Mouse (Mus musculus) layer of hippocampus, postnatal 14 days (tissue): ENCODE measurements at regions not wholly inside any gene's neighbourhood (a gene's known extent, or its start where the extent isn't known, plus 50 kb on each side); places are given as distances from the start of the nearest gene placed in this dataset.
"Not testable (repeated sequence)": the region's sequence is repeated elsewhere in the genome, so short reads cannot be mapped to it uniquely, and the experiment has no call there.

Experiments
- DNase-seq, 2 experiments: peaks; one replicate each; pipeline ENCODE4 v3.0.0; 2021 to 2022; ENCODE audit warnings: low spot score in 2 of 2, mixed read lengths in 1 of 2

- DNase-seq: no peak
Observed at GRCm38 (mm10) chr7:52170176-52170921, 154.8 kb upstream of the 1700015G11Rik start.

DNA sequence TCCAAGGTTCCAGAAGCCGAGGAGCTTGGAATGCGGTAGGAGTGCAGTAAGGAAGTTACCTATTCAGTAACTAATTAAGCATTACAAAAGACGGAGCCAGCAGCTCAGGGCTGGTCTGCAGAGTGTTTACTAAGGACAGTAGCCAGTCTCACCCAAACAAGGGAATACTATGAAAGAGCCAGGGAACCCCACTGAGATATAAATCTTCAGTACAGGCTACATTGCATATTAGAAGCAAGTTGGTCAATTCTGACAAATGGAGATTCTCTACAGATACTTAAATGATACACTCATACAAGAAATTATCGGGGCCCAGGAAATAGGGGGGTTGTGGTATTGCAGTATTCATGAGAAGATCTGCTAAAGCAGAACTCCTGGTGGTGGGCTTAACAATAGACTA, 148.5 kb upstream of the 1700015G11Rik start:
- DNase-seq: not testable (repeated sequence)

GRCm38 (mm10) chr7:52159410-52159809, 143.9 kb upstream of the 1700015G11Rik start:
- no peak for DNase-seq

DNA sequence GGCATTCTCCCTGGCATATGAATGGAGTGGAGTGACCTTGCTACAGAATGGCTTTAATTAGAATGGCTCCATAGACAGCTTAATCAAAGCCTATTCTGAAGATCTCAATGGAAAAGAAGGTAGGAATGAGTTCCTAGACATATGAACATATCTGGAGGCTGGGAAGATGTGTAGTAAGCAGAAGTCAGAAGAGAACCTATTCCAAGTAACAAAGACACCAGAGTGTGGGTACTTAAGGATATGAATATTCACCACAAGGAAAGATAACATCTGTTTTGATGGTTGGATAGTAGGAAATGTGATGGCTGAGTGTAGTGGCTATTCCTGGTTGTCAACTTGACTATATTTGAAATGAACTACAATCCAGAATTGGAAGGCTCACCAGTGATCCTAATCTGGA, 142.2 kb upstream of the 1700015G11Rik start:
- DNase-seq: peak in 1 of 2 experiments; percentile 1

DNA sequence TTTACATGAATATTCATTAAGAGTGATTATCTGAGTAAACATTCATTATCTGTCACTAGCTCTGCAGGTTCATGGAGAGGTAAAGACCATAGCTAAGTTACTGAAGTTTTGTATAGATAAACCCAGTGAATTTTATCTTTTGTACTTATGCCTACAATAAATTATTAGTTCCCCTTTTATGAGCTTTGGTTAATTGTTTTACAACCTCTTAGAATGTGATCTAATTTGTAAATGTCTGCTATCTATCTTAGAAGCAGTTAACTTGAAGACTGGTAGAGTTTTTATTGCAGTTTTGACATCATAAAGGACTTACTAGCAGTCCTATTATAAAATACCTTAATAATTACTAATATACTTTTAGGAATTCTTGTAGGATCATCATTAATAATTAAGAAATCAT, 104.7 kb upstream of the 1700015G11Rik start:
- DNase-seq: no peak
